17 mouse cellular contexts compared by ENCODE assay signal in the genomic region with DNA sequence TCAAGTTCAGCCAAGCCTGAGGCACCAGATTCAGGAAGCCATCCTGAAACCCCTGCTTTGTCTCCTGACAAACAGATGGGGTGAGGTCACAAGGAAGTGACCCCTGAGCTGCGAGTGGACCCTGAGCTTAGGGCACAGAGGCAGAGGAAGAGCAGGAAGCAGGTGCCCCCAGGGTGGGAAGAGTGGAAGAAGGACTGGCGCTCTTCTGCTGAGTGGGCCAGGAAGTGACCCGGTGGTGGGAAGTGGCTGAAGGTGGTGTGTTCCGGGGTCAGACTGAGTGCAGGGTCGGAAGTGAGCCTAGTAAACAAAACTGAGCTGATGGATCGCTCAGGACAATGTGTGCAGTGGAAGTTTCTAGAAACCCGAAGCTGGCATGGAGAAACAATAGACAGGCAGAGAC. TPM values are rescaled to one million over a fixed set of nuclear protein-coding genes. Genes with fewer than 3 reads are reported as not detected.
DNase-seq lines count a peak whose midpoint lies in the region; ATAC-seq and TF ChIP-seq lines count a peak whose summit lies in the region.
"Had no signal": no experiment of that assay in that cellular context is flagged by ENCODE, and none has a peak within 500 bp of the region (broad histone marks: within the 10 kb centered on the region; RNA-seq: fewer than 3 reads in every experiment).

No protein-coding gene starts in this region.

- peak; percentile 78 for ATAC-seq in lung, postnatal 0 days
- ATAC-seq: hindbrain, embryonic 16.5 days had no signal

- no peak overlapping the region for H3K27ac ChIP-seq in lung, postnatal 0 days (ENCODE audit: low read length)
- no peak overlapping the region for H3K27ac ChIP-seq in heart, embryonic 10.5 days
- H3K27ac ChIP-seq: embryonic facial prominence, embryonic 12.5 days; heart, adult 2 months; macrophage; neural tube, embryonic 13.5 days had no signal

- H3K27me3 ChIP-seq in lung, postnatal 0 days (replicated peaks; ENCODE audit: insufficient read depth, low read length): no peaks in the 10 kb centered on the region
- H3K27me3 ChIP-seq in heart, embryonic 10.5 days (ENCODE audit: insufficient read depth, poor library complexity, severe bottlenecking): no peaks in the 10 kb centered on the region
- H3K27me3 ChIP-seq: embryonic facial prominence, embryonic 12.5 days; neural tube, embryonic 13.5 days had no signal

- H3K4me2 ChIP-seq in lung, postnatal 0 days (replicated peaks; ENCODE audit: low read depth, low read length): no peak overlapping the region
- H3K4me2 ChIP-seq: embryonic facial prominence, embryonic 12.5 days; neural tube, embryonic 13.5 days had no signal

- TF ChIP-seq CTCF in lung, postnatal 0 days (IDR thresholded peaks at IDR 0.05): no peak

- H3K36me3 ChIP-seq in lung, postnatal 0 days (ENCODE audit: insufficient read depth, low read length): no peaks in the 10 kb centered on the region
- no peaks in the 10 kb centered on the region for H3K36me3 ChIP-seq in heart, embryonic 10.5 days
- H3K36me3 ChIP-seq: embryonic facial prominence, embryonic 12.5 days; neural tube, embryonic 13.5 days had no signal

- WGBS in lung, postnatal 0 days: 28% methylated on average over 7 of the region's 7 CpGs
- 55% methylated on average over 7 of the region's 7 CpGs for WGBS in heart, embryonic 10.5 days

- H3K9me3 ChIP-seq in lung, postnatal 0 days (ENCODE audit: low read length): no peaks in the 10 kb centered on the region
- H3K9me3 ChIP-seq in heart, embryonic 10.5 days: no peaks in the 10 kb centered on the region
- H3K9me3 ChIP-seq: embryonic facial prominence, embryonic 12.5 days; neural tube, embryonic 13.5 days had no signal

- H3K9ac ChIP-seq in lung, postnatal 0 days (replicated peaks; ENCODE audit: low read depth): no peak overlapping the region
- H3K9ac ChIP-seq: embryonic facial prominence, embryonic 12.5 days; neural tube, embryonic 13.5 days had no signal

- 0 out of 2 replicates have a peak, but pooled peaks cover 3% of the 10 kb centered on the region for H3K4me1 ChIP-seq in lung, postnatal 0 days (ENCODE audit: insufficient read depth, low read depth, low read length)
- peaks cover 51% of the 10 kb centered on the region for H3K4me1 ChIP-seq in heart, embryonic 10.5 days

- TF ChIP-seq EP300 in lung, postnatal 0 days (IDR thresholded peaks at IDR 0.05): peak; percentile 94

- DNase-seq in embryo, embryonic 10 days (ENCODE audit: low spot score): peak; percentile 18
- DNase-seq in embryo, embryonic 10.5 days (ENCODE audit: low spot score): no peak
- DNase-seq in adrenal gland, postnatal 14 days: peak; percentile 63
- peak; percentile 70 for DNase-seq in kidney, postnatal 10 days
- peak; percentile 77 for DNase-seq in lung, postnatal 0 days (ENCODE audit: low spot score)
- no peak for DNase-seq in urinary bladder, postnatal 25 days (ENCODE audit: low spot score)
- no peak for DNase-seq in heart, embryonic 10.5 days (ENCODE audit: low spot score)
- DNase-seq in layer of hippocampus, adult 9-11 months: no peak
- DNase-seq: cerebellum, postnatal 14 days; heart, adult 2 months; heart, postnatal 14 days; left cerebral cortex, postnatal 4 days; thymus, postnatal 14 days had no signal

- H3K4me3 ChIP-seq in lung, postnatal 0 days (ENCODE audit: low read depth, low read length): no peak overlapping the region
- H3K4me3 ChIP-seq in heart, embryonic 10.5 days: no peak overlapping the region
- H3K4me3 ChIP-seq: embryonic facial prominence, embryonic 12.5 days; heart, adult 2 months; neural tube, embryonic 13.5 days had no signal

RNA-seq across cellular contexts. Expression of gene Unc5b, which starts 57.2 kb away (rescaled TPM):
- total RNA-seq in adrenal gland, postnatal 14 days (2021): 10.5 and 11.3 TPM in 2 replicates
- polyA plus RNA-seq in lung, postnatal 0 days (2015; fragmentation: Nextera tagmentation; extraction: Ambion mirVana): 3.8 and 4.3 TPM in 2 replicates
- polyA plus RNA-seq in heart, embryonic 10.5 days (2016; fragmentation: Nextera tagmentation; extraction: Ambion mirVana): 17.9 and 18.8 TPM in 2 replicates

Comparison
In these comparisons a context has a peak if more than half of its experiments do, and no peak if none do; other contexts are left out.
1. DNase-seq: peak in embryo, embryonic 10 days (single experiment), adrenal gland, postnatal 14 days (single experiment), kidney, postnatal 10 days (single experiment) and lung, postnatal 0 days (single experiment); none in embryo, embryonic 10.5 days (single experiment), urinary bladder, postnatal 25 days (single experiment), heart, embryonic 10.5 days (single experiment) and layer of hippocampus, adult 9-11 months (single experiment).